20 mouse cellular contexts compared by ENCODE assay signal in the genomic region with DNA sequence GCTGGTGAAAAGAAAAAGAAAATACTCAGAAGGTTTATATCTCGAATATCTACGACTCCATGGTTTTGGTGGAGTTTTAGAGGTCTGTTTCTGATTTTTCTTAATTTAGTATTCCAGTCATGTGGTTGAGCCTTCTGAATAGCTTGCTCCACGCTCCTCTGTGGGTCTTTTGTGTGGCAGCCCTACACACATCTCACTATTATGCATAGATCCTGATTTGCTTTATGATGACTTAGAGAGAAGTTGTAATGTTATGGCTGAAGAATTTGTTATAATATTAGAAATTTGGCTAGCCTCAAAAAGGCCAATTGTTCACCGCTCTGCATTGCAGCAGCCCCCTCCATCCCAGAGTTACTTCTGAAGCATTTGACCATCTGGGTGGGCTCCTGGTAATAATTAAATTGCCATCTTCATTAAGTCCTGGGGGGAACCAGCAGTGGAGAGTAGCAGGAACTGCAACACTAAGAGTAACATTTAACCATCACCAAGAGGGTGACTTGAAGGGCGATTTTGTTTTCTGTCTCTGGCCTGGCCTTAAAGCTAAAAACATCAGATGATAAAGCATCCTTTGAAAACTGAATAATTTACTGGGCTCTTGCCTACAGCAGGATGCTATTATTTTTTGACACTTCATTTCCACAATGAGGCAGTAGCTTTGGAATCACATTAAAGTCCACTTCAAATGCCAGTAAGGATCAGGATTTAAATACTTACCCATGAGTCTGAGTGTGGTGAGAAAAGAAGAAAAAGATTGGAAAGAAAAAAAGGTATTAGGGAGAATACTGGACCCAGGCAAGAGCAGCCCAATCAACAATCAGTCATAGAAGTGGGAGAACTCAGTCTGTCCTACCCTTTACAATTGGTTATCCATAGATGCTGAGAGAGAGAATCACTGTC.
DNase-seq lines count a peak whose midpoint lies in the region; ATAC-seq and TF ChIP-seq lines count a peak whose summit lies in the region.
"Had no signal": no experiment of that assay in that cellular context is flagged by ENCODE, and none has a peak within 500 bp of the region (broad histone marks: within the 10 kb centered on the region; RNA-seq: fewer than 3 reads in every experiment).

No protein-coding gene starts in this region.

- no peak for ATAC-seq in kidney, postnatal 0 days (replicated peaks; ENCODE audit: low FRiP score, low read depth)

- no peak for TF ChIP-seq CTCF in kidney, postnatal 0 days (IDR thresholded peaks at IDR 0.05; ENCODE audit: low read depth)
- TF ChIP-seq CTCF in kidney, adult 2 months (conservative IDR thresholded peaks at IDR 0.05; ENCODE audit: insufficient read depth, insufficient read length, low read depth, low read length): no peak
- TF ChIP-seq CTCF in brain, embryonic 14.5 days (IDR thresholded peaks at IDR 0.05; ENCODE audit: borderline replicate concordance, extremely low read depth, insufficient read depth, insufficient read length): no peak

- H3K4me3 ChIP-seq in kidney, postnatal 0 days (replicated peaks; ENCODE audit: low read depth, low read length): no peak overlapping the region
- no peak overlapping the region for H3K4me3 ChIP-seq in kidney, adult 2 months (ENCODE audit: insufficient read depth, low read depth, low read length)
- H3K4me3 ChIP-seq: heart, embryonic 13.5 days; left cerebral cortex, adult 2 months; limb, embryonic 12.5 days; myocyte had no signal

- no peaks in the 10 kb centered on the region for H3K27me3 ChIP-seq in kidney, postnatal 0 days (ENCODE audit: insufficient read depth, low read length)
- no peaks in the 10 kb centered on the region for H3K27me3 ChIP-seq in kidney, adult 2 months (replicated peaks; ENCODE audit: control insufficient read depth, insufficient read depth, low read length)
- H3K27me3 ChIP-seq: heart, embryonic 13.5 days; limb, embryonic 12.5 days had no signal

- no peaks in the 10 kb centered on the region for H3K4me1 ChIP-seq in kidney, postnatal 0 days (replicated peaks; ENCODE audit: insufficient read depth, low read length)
- H3K4me1 ChIP-seq in kidney, adult 2 months (ENCODE audit: control insufficient read depth, insufficient read depth, low read length): no peaks in the 10 kb centered on the region
- H3K4me1 ChIP-seq: heart, embryonic 13.5 days had no signal

- peak; percentile 18 for DNase-seq in embryo, embryonic 10.5 days (ENCODE audit: low spot score)
- no peak for DNase-seq in embryo, embryonic 9.5 days (ENCODE audit: extremely low spot score)
- peak; percentile 15 for DNase-seq in kidney, postnatal 0 days (ENCODE audit: low spot score)
- DNase-seq in kidney, adult 2 months: no peak
- peak; percentile 26 for DNase-seq in brain, embryonic 14.5 days (ENCODE audit: low read depth)
- peak; percentile 52 for DNase-seq in forelimb bud, embryonic 11.5 days (ENCODE audit: low read depth, low spot score)
- DNase-seq in layer of hippocampus, postnatal 25 days (ENCODE audit: extremely low spot score in 1 of 2, low spot score in 1 of 2): no peak
- no peak for DNase-seq in testis, postnatal 10 days (ENCODE audit: low spot score)
- DNase-seq: adrenal gland, adult 2 months; cerebellum, adult 9-11 months; heart, adult 11 months; heart, postnatal 36 days; kidney, adult 9 months; kidney, postnatal 36 days; thymus, postnatal 36 days had no signal

- H3K9me3 ChIP-seq in kidney, postnatal 0 days (replicated peaks; ENCODE audit: low read length): no peaks in the 10 kb centered on the region
- H3K9me3 ChIP-seq: heart, embryonic 13.5 days; limb, embryonic 12.5 days had no signal

- no peak overlapping the region for H3K9ac ChIP-seq in kidney, postnatal 0 days (ENCODE audit: low read depth, low read length)
- H3K9ac ChIP-seq: heart, embryonic 13.5 days; limb, embryonic 12.5 days; liver, embryonic 14.5 days had no signal

- no peak for TF ChIP-seq POLR2A in kidney, adult 2 months (IDR thresholded peaks at IDR 0.05; ENCODE audit: low read depth, low read length)
- no peak for TF ChIP-seq POLR2A in brain, embryonic 14.5 days (IDR thresholded peaks at IDR 0.05; ENCODE audit: borderline replicate concordance, extremely low read depth, insufficient read depth, insufficient read length, poor library complexity, severe bottlenecking)

- no peak overlapping the region for H3K4me2 ChIP-seq in kidney, postnatal 0 days (ENCODE audit: low read length)
- H3K4me2 ChIP-seq: heart, embryonic 13.5 days; limb, embryonic 12.5 days had no signal

- WGBS in kidney, postnatal 0 days: 84% methylated on average over 5 of the region's 5 CpGs
- WGBS in kidney, adult 2 months: 86% methylated on average over 5 of the region's 5 CpGs

- H3K36me3 ChIP-seq in kidney, postnatal 0 days (ENCODE audit: insufficient read depth, low read length): no peaks in the 10 kb centered on the region
- H3K36me3 ChIP-seq in kidney, adult 2 months (ENCODE audit: control insufficient read depth, insufficient read depth, low read length): no peaks in the 10 kb centered on the region
- H3K36me3 ChIP-seq: heart, embryonic 13.5 days; limb, embryonic 12.5 days had no signal

- no peak overlapping the region for H3K27ac ChIP-seq in kidney, postnatal 0 days
- no peak overlapping the region for H3K27ac ChIP-seq in kidney, adult 2 months (ENCODE audit: insufficient read depth, low read depth, low read length)
- H3K27ac ChIP-seq: heart, embryonic 13.5 days; left cerebral cortex, adult 2 months; limb, embryonic 12.5 days; liver, embryonic 14.5 days had no signal

Comparison
In these comparisons a context has a peak if more than half of its experiments do, and no peak if none do; other contexts are left out.
1. DNase-seq: peak in embryo, embryonic 10.5 days (single experiment), kidney, postnatal 0 days (single experiment), brain, embryonic 14.5 days (single experiment) and forelimb bud, embryonic 11.5 days (single experiment); none in embryo, embryonic 9.5 days (single experiment), kidney, adult 2 months (single experiment), layer of hippocampus, postnatal 25 days (0 of 2) and testis, postnatal 10 days (single experiment).